Mouse (Mus musculus): Measurements from ENCODE around the gene Micall2. TPM values are rescaled to one million over a fixed set of nuclear protein-coding genes. Genes with fewer than 3 reads are reported as not detected.

The Micall2 gene
- polyA plus RNA-seq, 1 experiment, result 24.6 TPM

- TF ChIP-seq GATA1 (IDR thresholded peaks at IDR 0.05; ENCODE audit: low read length) (peak; percentile 95), TAL1 (IDR thresholded peaks at IDR 0.05; ENCODE audit: low read length) (peak; percentile 81)
- Histone ChIP-seq H3K36me3 (ENCODE audit: control insufficient read depth) (peaks cover 60% of the 10 kb centered on the region), H3K4me1 (ENCODE audit: control insufficient read depth) (peaks cover 92% of the 10 kb centered on the region), H3K4me3 (replicated peaks) (peak overlapping the region; percentile 78), H3K9me3 (ENCODE audit: control insufficient read depth, low read length) (no peaks in the 10 kb centered on the region), H3K27me3 (ENCODE audit: control insufficient read depth) (no peaks in the 10 kb centered on the region)
Observed at GRCm38 (mm10) chr5:139734016-139734415, 2.1 kb downstream of the Micall2 start.

- TF ChIP-seq GATA1 (IDR thresholded peaks at IDR 0.05; ENCODE audit: low read length) (no peak), TAL1 (IDR thresholded peaks at IDR 0.05; ENCODE audit: low read length) (no peak)
- Histone ChIP-seq H3K9me3 (ENCODE audit: control insufficient read depth, low read length) (no peaks in the 10 kb centered on the region), H3K36me3 (ENCODE audit: control insufficient read depth) (peaks cover 71% of the 10 kb centered on the region), H3K4me1 (ENCODE audit: control insufficient read depth) (peaks cover 92% of the 10 kb centered on the region), H3K4me3 (replicated peaks) (peak overlapping the region; percentile 78), H3K27me3 (ENCODE audit: control insufficient read depth) (no peaks in the 10 kb centered on the region)
Observed at GRCm38 (mm10) chr5:139732634-139733107, 3.5 kb downstream of the Micall2 start.

GRCm38 (mm10) chr5:139730712-139731486, 5.2 kb downstream of the Micall2 start:
- H3K9me3 ChIP-seq (ENCODE audit: control insufficient read depth, low read length), result no peaks in the 10 kb centered on the region
- peaks cover 89% of the 10 kb centered on the region for H3K4me1 ChIP-seq (ENCODE audit: control insufficient read depth)
- H3K4me3 ChIP-seq (replicated peaks), result no peak overlapping the region
- H3K27me3 ChIP-seq (ENCODE audit: control insufficient read depth), result no peaks in the 10 kb centered on the region
- TF ChIP-seq GATA1 (IDR thresholded peaks at IDR 0.05; ENCODE audit: low read length), result no peak
- no peak for TF ChIP-seq TAL1 (IDR thresholded peaks at IDR 0.05; ENCODE audit: low read length)
- peaks cover 86% of the 10 kb centered on the region for H3K36me3 ChIP-seq (ENCODE audit: control insufficient read depth)

GRCm38 (mm10) chr5:139727261-139727660, 8.9 kb downstream of the Micall2 start:
- TF ChIP-seq GATA1 (IDR thresholded peaks at IDR 0.05; ENCODE audit: low read length) (no peak), TAL1 (IDR thresholded peaks at IDR 0.05; ENCODE audit: low read length) (no peak)
- Histone ChIP-seq H3K36me3 (ENCODE audit: control insufficient read depth) (peaks cover 96% of the 10 kb centered on the region), H3K4me1 (ENCODE audit: control insufficient read depth) (peaks cover 81% of the 10 kb centered on the region), H3K4me3 (replicated peaks) (no peak overlapping the region), H3K9me3 (ENCODE audit: control insufficient read depth, low read length) (no peaks in the 10 kb centered on the region), H3K27me3 (ENCODE audit: control insufficient read depth) (no peaks in the 10 kb centered on the region)

GRCm38 (mm10) chr5:139726186-139726585, 9.9 kb downstream of the Micall2 start:
- H3K4me1 ChIP-seq (ENCODE audit: control insufficient read depth), result peaks cover 79% of the 10 kb centered on the region
- no peaks in the 10 kb centered on the region for H3K27me3 ChIP-seq (ENCODE audit: control insufficient read depth)
- H3K4me3 ChIP-seq (replicated peaks), result no peak overlapping the region
- no peak for TF ChIP-seq GATA1 (IDR thresholded peaks at IDR 0.05; ENCODE audit: low read length)
- no peak for TF ChIP-seq TAL1 (IDR thresholded peaks at IDR 0.05; ENCODE audit: low read length)
- H3K36me3 ChIP-seq (ENCODE audit: control insufficient read depth), result peaks cover 97% of the 10 kb centered on the region
- no peaks in the 10 kb centered on the region for H3K9me3 ChIP-seq (ENCODE audit: control insufficient read depth, low read length)

GRCm38 (mm10) chr5:139724336-139725116, 11.6 kb downstream of the Micall2 start:
- no peak for TF ChIP-seq TAL1 (IDR thresholded peaks at IDR 0.05; ENCODE audit: low read length)
- no peak for TF ChIP-seq GATA1 (IDR thresholded peaks at IDR 0.05; ENCODE audit: low read length)
- Histone ChIP-seq H3K4me1 (ENCODE audit: control insufficient read depth) (peaks cover 74% of the 10 kb centered on the region), H3K9me3 (ENCODE audit: control insufficient read depth, low read length) (no peaks in the 10 kb centered on the region), H3K27me3 (ENCODE audit: control insufficient read depth) (no peaks in the 10 kb centered on the region), H3K36me3 (ENCODE audit: control insufficient read depth) (peaks cover 96% of the 10 kb centered on the region), H3K4me3 (replicated peaks) (no peak overlapping the region)

GRCm38 (mm10) chr5:139723113-139723512, 13.0 kb downstream of the Micall2 start:
- Histone ChIP-seq H3K36me3 (ENCODE audit: control insufficient read depth) (peaks cover 97% of the 10 kb centered on the region), H3K9me3 (ENCODE audit: control insufficient read depth, low read length) (no peaks in the 10 kb centered on the region), H3K4me3 (replicated peaks) (no peak overlapping the region), H3K4me1 (ENCODE audit: control insufficient read depth) (peaks cover 68% of the 10 kb centered on the region), H3K27me3 (ENCODE audit: control insufficient read depth) (no peaks in the 10 kb centered on the region)
- TF ChIP-seq TAL1 (IDR thresholded peaks at IDR 0.05; ENCODE audit: low read length) (no peak), GATA1 (IDR thresholded peaks at IDR 0.05; ENCODE audit: low read length) (no peak)

- no peaks in the 10 kb centered on the region for H3K9me3 ChIP-seq (ENCODE audit: control insufficient read depth, low read length)
- H3K27me3 ChIP-seq (ENCODE audit: control insufficient read depth), result no peaks in the 10 kb centered on the region
- H3K4me1 ChIP-seq (ENCODE audit: control insufficient read depth), result peaks cover 64% of the 10 kb centered on the region
- H3K4me3 ChIP-seq (replicated peaks), result no peak overlapping the region
- peaks cover 97% of the 10 kb centered on the region for H3K36me3 ChIP-seq (ENCODE audit: control insufficient read depth)
- TF ChIP-seq GATA1 (IDR thresholded peaks at IDR 0.05; ENCODE audit: low read length), result no peak
- no peak for TF ChIP-seq TAL1 (IDR thresholded peaks at IDR 0.05; ENCODE audit: low read length)
Observed at GRCm38 (mm10) chr5:139722709-139723108, 13.4 kb downstream of the Micall2 start.

- TF ChIP-seq TAL1 (IDR thresholded peaks at IDR 0.05; ENCODE audit: low read length) (no peak), GATA1 (IDR thresholded peaks at IDR 0.05; ENCODE audit: low read length) (no peak)
- peaks cover 96% of the 10 kb centered on the region for H3K36me3 ChIP-seq (ENCODE audit: control insufficient read depth)
- no peak overlapping the region for H3K4me3 ChIP-seq (replicated peaks)
- peaks cover 37% of the 10 kb centered on the region for H3K4me1 ChIP-seq (ENCODE audit: control insufficient read depth)
- no peaks in the 10 kb centered on the region for H3K9me3 ChIP-seq (ENCODE audit: control insufficient read depth, low read length)
- no peaks in the 10 kb centered on the region for H3K27me3 ChIP-seq (ENCODE audit: control insufficient read depth)
Observed at GRCm38 (mm10) chr5:139718949-139719348, 17.2 kb downstream of the Micall2 start.

Data from erythroblast, embryonic 14.5 days (primary cell).